Mouse (Mus musculus) liver, postnatal 0 days (tissue): ENCODE data around the gene Ambra1.

ENCODE experiments used
- CTCF ChIP-seq: sonication (generic); IDR thresholded peaks from 2 replicates; pipeline ENCODE4 v1.5.1; 2016; ENCODE audit warnings: antibody characterized with exemption, low read depth
- EP300 ChIP-seq: IDR thresholded peaks from 2 replicates; pipeline ENCODE4 v1.6.1; 2016; ENCODE audit warnings: antibody characterized with exemption, low read depth, mild to moderate bottlenecking

DNA sequence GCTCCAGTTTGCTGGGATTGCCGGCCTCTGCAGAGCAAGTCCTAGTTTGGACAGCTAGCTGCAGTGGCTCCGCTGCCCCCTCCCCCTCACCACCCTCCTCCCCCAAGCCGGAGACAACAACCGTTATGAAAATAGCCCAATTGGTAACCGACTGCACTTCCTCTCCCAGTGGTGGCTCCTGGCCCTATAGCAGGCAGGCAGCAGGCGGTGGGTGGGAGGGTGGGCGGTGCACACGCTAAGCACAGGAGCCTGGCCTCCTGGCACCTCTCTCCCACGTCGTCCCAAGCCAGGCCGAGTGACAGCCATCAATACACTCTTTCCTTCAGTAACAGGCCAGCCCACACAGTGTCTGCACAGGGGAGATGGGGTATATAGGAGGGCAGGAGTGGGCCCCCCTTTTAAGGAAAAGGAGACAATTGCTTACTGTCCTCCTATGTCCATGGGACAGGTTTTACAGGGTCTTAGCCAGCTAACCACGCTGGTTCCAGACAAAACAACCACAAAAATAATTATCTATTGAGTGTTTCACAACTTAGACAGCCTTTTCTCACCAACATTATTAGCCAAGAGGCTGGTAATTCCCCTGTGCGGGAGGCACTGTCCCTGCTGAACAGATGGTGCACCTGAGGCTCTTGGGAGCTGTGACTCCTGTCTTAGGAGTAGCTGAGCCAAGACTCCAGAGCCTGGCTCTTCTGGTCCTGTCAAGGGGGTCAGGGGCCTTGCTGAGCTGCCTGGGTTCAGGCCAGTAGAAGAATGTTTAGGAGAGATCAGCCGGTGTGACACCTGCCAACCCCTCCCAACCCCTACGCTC, 220.5 kb downstream of the Ambra1 start:
- TF ChIP-seq CTCF (no peak), EP300 (no peak)
